Mouse (Mus musculus): Measurements from ENCODE around the gene Fkbp5. TPM values are rescaled to one million over a fixed set of nuclear protein-coding genes. Genes with fewer than 3 reads are reported as not detected.

The Fkbp5 gene
- polyA plus RNA-seq, 2 experiments = 3.6 to 7.3 TPM

- no peak for TF ChIP-seq EP300 (IDR thresholded peaks at IDR 0.05; ENCODE audit: low read depth)
- no peak for TF ChIP-seq CTCF (IDR thresholded peaks at IDR 0.05; ENCODE audit: low read depth)
- no peak overlapping the region for H3K9ac ChIP-seq (replicated peaks)
- ATAC-seq (ENCODE audit: insufficient read depth) = no peak
Observed at GRCm38 (mm10) chr17:28427666-28428065, 89.7 kb downstream of the Fkbp5 start.

GRCm38 (mm10) chr17:28424373-28424772, 93.0 kb downstream of the Fkbp5 start:
- Histone ChIP-seq H3K4me1 (replicated peaks; ENCODE audit: control insufficient read depth in 2 of 2, insufficient read depth in 2 of 2, low read length in 1 of 2) (no peaks in the 10 kb centered on the region), H3K4me3 (ENCODE audit: insufficient read depth in 1 of 2, low read depth in 2 of 2, low read length in 2 of 2) (no peak overlapping the region), H3K36me3 (replicated peaks; ENCODE audit: control insufficient read depth, insufficient read depth, low read depth) (no peaks in the 10 kb centered on the region), H3K9me3 (ENCODE audit: control insufficient read depth, low read length) (no peaks in the 10 kb centered on the region), H3K4me2 (ENCODE audit: low read depth) (no peak overlapping the region), H3K9ac (replicated peaks) (no peak overlapping the region), H3K27me3 (ENCODE audit: control insufficient read depth, insufficient read depth, low read length) (no peaks in the 10 kb centered on the region), H3K27ac (no peak overlapping the region)
- DNase-seq (ENCODE audit: low read depth in 3 of 3, low spot score in 3 of 3) (no peak), ATAC-seq (ENCODE audit: insufficient read depth) (no peak)
- WGBS (ENCODE audit: insufficient replicate concordance) = 72% methylated on average over 6 of the region's 6 CpGs
- no peak for TF ChIP-seq EP300 (IDR thresholded peaks at IDR 0.05; ENCODE audit: low read depth)
- TF ChIP-seq CTCF (IDR thresholded peaks at IDR 0.05; ENCODE audit: low read depth) = no peak

More at GRCm38 (mm10) chr17:28427666-28428065, 89.7 kb downstream of the Fkbp5 start:
- H3K27me3 ChIP-seq (ENCODE audit: control insufficient read depth, insufficient read depth, low read length) = no peaks in the 10 kb centered on the region
- H3K4me2 ChIP-seq (ENCODE audit: low read depth) = no peak overlapping the region
- DNase-seq (ENCODE audit: low read depth in 3 of 3, low spot score in 3 of 3) = no peak
- 77% methylated on average over 6 of the region's 6 CpGs for WGBS (ENCODE audit: insufficient replicate concordance)
- H3K36me3 ChIP-seq (replicated peaks; ENCODE audit: control insufficient read depth, insufficient read depth, low read depth) = no peaks in the 10 kb centered on the region; the same call in 1 of the 2 replicates
- H3K4me1 ChIP-seq (replicated peaks; ENCODE audit: control insufficient read depth in 2 of 2, insufficient read depth in 2 of 2, low read length in 1 of 2) = no peaks in the 10 kb centered on the region
- H3K27ac ChIP-seq = no peak overlapping the region
- no peak overlapping the region for H3K4me3 ChIP-seq (ENCODE audit: insufficient read depth in 1 of 2, low read depth in 2 of 2, low read length in 2 of 2)
- H3K9me3 ChIP-seq (ENCODE audit: control insufficient read depth, low read length) = no peaks in the 10 kb centered on the region

DNA sequence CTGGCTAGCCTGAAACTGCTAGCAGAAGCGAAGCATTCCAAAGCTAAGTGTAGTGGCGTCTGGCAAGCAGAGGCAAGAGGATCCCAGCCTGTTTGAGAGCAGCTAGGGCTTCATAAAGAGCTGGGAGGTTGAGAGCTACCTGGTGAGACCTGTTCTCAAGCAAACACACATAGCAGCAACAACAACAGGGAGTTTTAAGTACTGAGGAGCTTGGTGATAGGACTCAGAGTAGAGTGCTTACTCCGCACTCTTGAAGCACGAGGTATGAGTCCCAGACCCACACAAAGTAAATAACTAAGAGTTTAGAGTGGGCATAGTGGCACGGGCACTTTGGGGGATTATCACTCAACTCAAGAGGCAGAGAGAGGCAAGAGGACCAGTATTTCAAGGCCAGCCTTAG, 96.3 kb downstream of the Fkbp5 start:
- TF ChIP-seq CTCF (IDR thresholded peaks at IDR 0.05; ENCODE audit: low read depth) = no peak
- TF ChIP-seq EP300 (IDR thresholded peaks at IDR 0.05; ENCODE audit: low read depth) = no peak
- Histone ChIP-seq H3K9ac (replicated peaks) (no peak overlapping the region), H3K4me3 (ENCODE audit: insufficient read depth in 1 of 2, low read depth in 2 of 2, low read length in 2 of 2) (no peak overlapping the region), H3K9me3 (ENCODE audit: control insufficient read depth, low read length) (no peaks in the 10 kb centered on the region), H3K36me3 (replicated peaks; ENCODE audit: control insufficient read depth, insufficient read depth, low read depth) (no peaks in the 10 kb centered on the region), H3K27me3 (ENCODE audit: control insufficient read depth, insufficient read depth, low read length) (no peaks in the 10 kb centered on the region), H3K27ac (no peak overlapping the region), H3K4me1 (replicated peaks; ENCODE audit: control insufficient read depth in 2 of 2, insufficient read depth in 2 of 2, low read length in 1 of 2) (no peaks in the 10 kb centered on the region), H3K4me2 (ENCODE audit: low read depth) (no peak overlapping the region)
- ATAC-seq (ENCODE audit: insufficient read depth) (no peak), DNase-seq (ENCODE audit: low read depth in 3 of 3, low spot score in 3 of 3) (no peak)
- WGBS (ENCODE audit: insufficient replicate concordance) = 63% methylated on average over 5 of the region's 5 CpGs

DNA sequence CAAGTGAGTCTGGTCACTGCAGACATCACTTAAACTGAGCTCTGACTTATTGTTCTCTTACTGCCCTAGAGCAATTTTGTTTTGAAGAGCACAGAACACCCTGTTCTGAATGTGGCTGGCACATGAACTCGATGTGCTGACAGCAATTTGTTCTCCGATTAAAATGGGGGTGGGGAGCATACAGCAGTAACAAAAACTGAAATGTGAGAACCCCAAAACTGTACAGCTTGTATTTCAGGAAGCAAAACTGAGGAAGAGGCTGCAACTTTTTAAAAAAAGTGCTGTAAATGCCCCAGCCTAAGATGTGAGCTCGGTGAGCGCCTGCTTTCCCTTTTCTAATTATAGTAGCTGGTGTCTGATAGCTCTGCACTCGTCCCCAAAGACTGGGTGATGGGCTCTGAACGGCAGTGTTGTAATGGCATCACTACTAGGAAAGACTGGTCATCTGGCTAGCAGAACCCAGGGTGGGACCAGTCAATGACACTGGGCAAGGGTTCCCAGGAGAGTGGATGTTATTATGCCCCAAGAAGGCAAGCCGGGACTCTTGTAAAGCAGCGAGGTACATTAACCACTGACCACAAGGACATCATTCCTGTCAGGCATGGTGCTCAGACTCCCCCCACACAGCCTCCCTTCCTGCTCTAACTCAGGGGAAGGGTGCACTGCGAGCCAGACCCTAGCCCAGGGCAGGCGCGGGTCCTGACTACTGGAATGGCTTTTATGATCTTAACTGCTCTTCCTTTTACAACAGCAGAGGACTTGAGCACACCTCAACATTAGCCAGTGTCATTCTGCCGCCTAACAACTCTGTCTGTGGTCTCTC, 96.9 kb downstream of the Fkbp5 start:
- DNase-seq (ENCODE audit: low read depth in 3 of 3, low spot score in 3 of 3) = no peak
- no peak for ATAC-seq (ENCODE audit: insufficient read depth)
- no peak overlapping the region for H3K27ac ChIP-seq
- H3K9ac ChIP-seq (replicated peaks) = no peak overlapping the region
- no peaks in the 10 kb centered on the region for H3K27me3 ChIP-seq (ENCODE audit: control insufficient read depth, insufficient read depth, low read length)
- H3K9me3 ChIP-seq (ENCODE audit: control insufficient read depth, low read length) = no peaks in the 10 kb centered on the region
- no peak overlapping the region for H3K4me3 ChIP-seq (ENCODE audit: insufficient read depth in 1 of 2, low read depth in 2 of 2, low read length in 2 of 2)
- no peaks in the 10 kb centered on the region; the same call in 1 of the 2 replicates for H3K36me3 ChIP-seq (replicated peaks; ENCODE audit: control insufficient read depth, insufficient read depth, low read depth)
- no peak overlapping the region for H3K4me2 ChIP-seq (ENCODE audit: low read depth)
- 33% methylated on average over 12 of the region's 12 CpGs for WGBS (ENCODE audit: insufficient replicate concordance)
- no peaks in the 10 kb centered on the region for H3K4me1 ChIP-seq (replicated peaks; ENCODE audit: control insufficient read depth in 2 of 2, insufficient read depth in 2 of 2, low read length in 1 of 2)
- TF ChIP-seq EP300 (IDR thresholded peaks at IDR 0.05; ENCODE audit: low read depth) = no peak
- no peak for TF ChIP-seq CTCF (IDR thresholded peaks at IDR 0.05; ENCODE audit: low read depth)

- DNase-seq (ENCODE audit: low read depth in 3 of 3, low spot score in 3 of 3) = no peak
Observed at GRCm38 (mm10) chr17:28419636-28420035, 97.7 kb downstream of the Fkbp5 start.

More at GRCm38 (mm10) chr17:28419636-28420035, 97.7 kb downstream of the Fkbp5 start:
- Histone ChIP-seq H3K4me3 (ENCODE audit: insufficient read depth in 1 of 2, low read depth in 2 of 2, low read length in 2 of 2) (no peak overlapping the region), H3K4me1 (replicated peaks; ENCODE audit: control insufficient read depth in 2 of 2, insufficient read depth in 2 of 2, low read length in 1 of 2) (no peaks in the 10 kb centered on the region), H3K27me3 (ENCODE audit: control insufficient read depth, insufficient read depth, low read length) (no peaks in the 10 kb centered on the region), H3K4me2 (ENCODE audit: low read depth) (no peak overlapping the region), H3K36me3 (replicated peaks; ENCODE audit: control insufficient read depth, insufficient read depth, low read depth) (peaks cover under 1% of the 10 kb centered on the region; the same call in 1 of the 2 replicates), H3K27ac (no peak overlapping the region), H3K9ac (replicated peaks) (no peak overlapping the region), H3K9me3 (ENCODE audit: control insufficient read depth, low read length) (no peaks in the 10 kb centered on the region)
- no peak for ATAC-seq (ENCODE audit: insufficient read depth)
- TF ChIP-seq EP300 (IDR thresholded peaks at IDR 0.05; ENCODE audit: low read depth) = no peak
- no peak for TF ChIP-seq CTCF (IDR thresholded peaks at IDR 0.05; ENCODE audit: low read depth)
- 69% methylated on average over 6 of the region's 6 CpGs for WGBS (ENCODE audit: insufficient replicate concordance)
